Mouse (Mus musculus): ENCODE measurements around the gene Olfr1160. TPM values are rescaled to one million over a fixed set of nuclear protein-coding genes. Genes with fewer than 3 reads are reported as not detected.

Olfr1160 gene
- polyA plus RNA-seq, 1 experiment, result not detected

- TF ChIP-seq POLR2A (IDR thresholded peaks at IDR 0.05; ENCODE audit: low read depth, low read length) (no peak), CTCF (IDR thresholded peaks at IDR 0.05; ENCODE audit: extremely low read depth, insufficient read depth, insufficient read length, insufficient replicate concordance) (no peak)
- no peak for DNase-seq (ENCODE audit: low read depth in 1 of 2, low spot score in 2 of 2)
- no peak within 1 kb of the TSS for H3K4me3 ChIP-seq (ENCODE audit: extremely low read depth, insufficient read depth, insufficient read length)
- H3K27ac ChIP-seq (ENCODE audit: insufficient read depth, low read length), result no peak within 1 kb of the TSS
- no peaks in the 10 kb centered on the region for H3K4me1 ChIP-seq (ENCODE audit: control insufficient read depth, insufficient read depth, insufficient read length)
- H3K27me3 ChIP-seq (ENCODE audit: control insufficient read depth, insufficient read depth, low read length), result no peaks in the 10 kb centered on the region
- H3K36me3 ChIP-seq (ENCODE audit: control insufficient read depth, insufficient read depth, low read length), result no peaks in the 10 kb centered on the region
Observed at GRCm38 (mm10) chr2:87953000-87953399, 55.1 kb downstream of the Olfr1160 start, which contains the start of gene Olfr1156. Gene Olfr1156 (minus strand): TSS chr2:87953100.

Other genes starting within 250 kb of the Olfr1160 start
- gene Olfr152, start 228.8 kb downstream of the Olfr1160 start, polyA plus RNA-seq (2012; rRNA removed), result not detected in 2 replicates
- not detected in 2 replicates for gene Olfr1143, start 207.7 kb downstream of the Olfr1160 start, polyA plus RNA-seq (2012; rRNA removed)
- gene Olfr1145, start 198.4 kb downstream of the Olfr1160 start, polyA plus RNA-seq (2012; rRNA removed), result not detected in 2 replicates
- not detected in 2 replicates for gene Olfr1148, start 177.7 kb downstream of the Olfr1160 start, polyA plus RNA-seq (2012; rRNA removed)
- not detected in 2 replicates for gene Olfr1150-ps1, start 164.3 kb downstream of the Olfr1160 start, polyA plus RNA-seq (2012; rRNA removed)
- gene Olfr1151, start 152.4 kb downstream of the Olfr1160 start, polyA plus RNA-seq (2012; rRNA removed), result not detected in 2 replicates
- not detected in 2 replicates for gene Olfr1152, start 141.8 kb downstream of the Olfr1160 start, polyA plus RNA-seq (2012; rRNA removed)
- not detected in 2 replicates for gene Olfr1153, start 113.3 kb downstream of the Olfr1160 start, polyA plus RNA-seq (2012; rRNA removed)
- gene Olfr1154, start 103.1 kb downstream of the Olfr1160 start, polyA plus RNA-seq (2012; rRNA removed), result not detected in 2 replicates
- not detected in 2 replicates for gene Olfr1155, start 63.1 kb downstream of the Olfr1160 start, polyA plus RNA-seq (2012; rRNA removed)
- gene Olfr1156, start 55.2 kb downstream of the Olfr1160 start, polyA plus RNA-seq (2012; rRNA removed), result not detected in 2 replicates
- not detected in 2 replicates for gene Olfr1157, start 40.0 kb downstream of the Olfr1160 start, polyA plus RNA-seq (2012; rRNA removed)
- gene Olfr74, start 33.6 kb downstream of the Olfr1160 start, polyA plus RNA-seq (2012; rRNA removed), result not detected in 2 replicates
- gene Olfr1158, start 18.2 kb downstream of the Olfr1160 start, polyA plus RNA-seq (2012; rRNA removed), result not detected in 2 replicates
- gene Olfr1161, start 14.5 kb upstream of the Olfr1160 start, polyA plus RNA-seq (2012; rRNA removed), result not detected in 2 replicates
- gene Olfr73, start 29.4 kb upstream of the Olfr1160 start, polyA plus RNA-seq (2012; rRNA removed), result not detected in 2 replicates
- not detected in 2 replicates for gene Olfr1162, start 42.9 kb upstream of the Olfr1160 start, polyA plus RNA-seq (2012; rRNA removed)
- not detected in 2 replicates for gene Olfr1163, start 63.6 kb upstream of the Olfr1160 start, polyA plus RNA-seq (2012; rRNA removed)
- gene Olfr1164, start 85.7 kb upstream of the Olfr1160 start, polyA plus RNA-seq (2012; rRNA removed), result not detected in 2 replicates
- gene Olfr1166, start 120.0 kb upstream of the Olfr1160 start, polyA plus RNA-seq (2012; rRNA removed), result not detected in 2 replicates
- gene Olfr1167, start 146.9 kb upstream of the Olfr1160 start, polyA plus RNA-seq (2012; rRNA removed), result not detected in 2 replicates
- gene Olfr1168, start 173.6 kb upstream of the Olfr1160 start, polyA plus RNA-seq (2012; rRNA removed), result not detected in 2 replicates
- not detected in 2 replicates for gene Olfr1170, start 220.1 kb upstream of the Olfr1160 start, polyA plus RNA-seq (2012; rRNA removed)

Measured in spleen, adult 2 months (tissue).